Mouse (Mus musculus): Measurements from ENCODE around the gene Emp2.

Gene Emp2

GRCm38 (mm10) chr16:10317197-10317544 is 3.4 kb upstream of the Emp2 start:
- in situ Hi-C loops (cut with MseI, MboI): no loop called here

GRCm38 (mm10) chr16:10316493-10317196 is 2.9 kb upstream of the Emp2 start:
- in situ Hi-C loops (cut with MseI, MboI): no loop called here

- in situ Hi-C loops (cut with MseI, MboI): no loop called here
Measured at GRCm38 (mm10) chr16:10313226-10313625, 542 bp downstream of the Emp2 start.

- in situ Hi-C loops (cut with MseI, MboI): no loop called here
Measured at GRCm38 (mm10) chr16:10311989-10312388, 1.8 kb downstream of the Emp2 start.

GRCm38 (mm10) chr16:10311086-10311485 is 2.7 kb downstream of the Emp2 start:
- in situ Hi-C loops (cut with MseI, MboI): no loop called here

- in situ Hi-C loops (cut with MseI, MboI): no loop called here
Measured at GRCm38 (mm10) chr16:10310507-10310906, 3.3 kb downstream of the Emp2 start.

- in situ Hi-C loops (cut with MseI, MboI): no loop called here
Measured at GRCm38 (mm10) chr16:10307351-10307750, 6.4 kb downstream of the Emp2 start.

- in situ Hi-C loops (cut with MseI, MboI): no loop called here
Measured at GRCm38 (mm10) chr16:10306101-10306500, 7.7 kb downstream of the Emp2 start.

GRCm38 (mm10) chr16:10301337-10301736 is 12.4 kb downstream of the Emp2 start:
- in situ Hi-C loops (cut with MseI, MboI): no loop called here

- in situ Hi-C loops (cut with MseI, MboI): no loop called here
Measured at GRCm38 (mm10) chr16:10300231-10301186, 13.3 kb downstream of the Emp2 start.

- in situ Hi-C loops (cut with MseI, MboI): no loop called here
Measured at GRCm38 (mm10) chr16:10299637-10300036, 14.1 kb downstream of the Emp2 start.

- in situ Hi-C loops (cut with MseI, MboI): no loop called here
Measured at GRCm38 (mm10) chr16:10297696-10298644, 15.8 kb downstream of the Emp2 start.

GRCm38 (mm10) chr16:10288115-10288514 is 25.7 kb downstream of the Emp2 start:
- in situ Hi-C loops (cut with MseI, MboI): no loop called here

GRCm38 (mm10) chr16:10286513-10287268 is 27.1 kb downstream of the Emp2 start:
- in situ Hi-C loops (cut with MseI, MboI): no loop called here

- in situ Hi-C loops (cut with MseI, MboI): loop anchor here (5.0 kb wide), 1 partner anchor 115 kb away; the partner anchor contains the start of gene Tekt5 (in 2 of the 2)
Measured at GRCm38 (mm10) chr16:10281890-10282289, 31.9 kb downstream of the Emp2 start.

GRCm38 (mm10) chr16:10280286-10280951 is 33.3 kb downstream of the Emp2 start:
- in situ Hi-C loops (cut with MseI, MboI): loop anchor here (5.0 kb wide), 1 partner anchor 117 kb away; the partner anchor contains the start of gene Tekt5 (in 2 of the 2)

GRCm38 (mm10) chr16:10276778-10277177 is 37.0 kb downstream of the Emp2 start:
- in situ Hi-C loops (cut with MseI, MboI): loop anchor here (5.0 to 10.0 kb wide), 3 partner anchors 192 to 251 kb away; no protein-coding TSS in a partner anchor

GRCm38 (mm10) chr16:10274465-10274864 is 39.3 kb downstream of the Emp2 start:
- in situ Hi-C loops (cut with MseI, MboI): loop anchor here in 1 of 2 experiments (10.0 kb wide), 2 partner anchors 190 to 250 kb away; no protein-coding TSS in a partner anchor

GRCm38 (mm10) chr16:10272256-10272655 is 41.5 kb downstream of the Emp2 start:
- in situ Hi-C loops (cut with MseI, MboI): loop anchor here in 1 of 2 experiments (10.0 kb wide), 2 partner anchors 187 to 253 kb away; no protein-coding TSS in a partner anchor

- in situ Hi-C loops (cut with MseI, MboI): no loop called here
Measured at GRCm38 (mm10) chr16:10253993-10254392, 59.8 kb downstream of the Emp2 start.
